Mouse (Mus musculus) retina, postnatal 1 day (tissue): ENCODE measurements around the gene Rapgef2.

Source experiments
- DNase-seq: peaks from one replicate; pipeline ENCODE4 v3.0.0-alpha.2; 2012

Rapgef2 gene

DNA sequence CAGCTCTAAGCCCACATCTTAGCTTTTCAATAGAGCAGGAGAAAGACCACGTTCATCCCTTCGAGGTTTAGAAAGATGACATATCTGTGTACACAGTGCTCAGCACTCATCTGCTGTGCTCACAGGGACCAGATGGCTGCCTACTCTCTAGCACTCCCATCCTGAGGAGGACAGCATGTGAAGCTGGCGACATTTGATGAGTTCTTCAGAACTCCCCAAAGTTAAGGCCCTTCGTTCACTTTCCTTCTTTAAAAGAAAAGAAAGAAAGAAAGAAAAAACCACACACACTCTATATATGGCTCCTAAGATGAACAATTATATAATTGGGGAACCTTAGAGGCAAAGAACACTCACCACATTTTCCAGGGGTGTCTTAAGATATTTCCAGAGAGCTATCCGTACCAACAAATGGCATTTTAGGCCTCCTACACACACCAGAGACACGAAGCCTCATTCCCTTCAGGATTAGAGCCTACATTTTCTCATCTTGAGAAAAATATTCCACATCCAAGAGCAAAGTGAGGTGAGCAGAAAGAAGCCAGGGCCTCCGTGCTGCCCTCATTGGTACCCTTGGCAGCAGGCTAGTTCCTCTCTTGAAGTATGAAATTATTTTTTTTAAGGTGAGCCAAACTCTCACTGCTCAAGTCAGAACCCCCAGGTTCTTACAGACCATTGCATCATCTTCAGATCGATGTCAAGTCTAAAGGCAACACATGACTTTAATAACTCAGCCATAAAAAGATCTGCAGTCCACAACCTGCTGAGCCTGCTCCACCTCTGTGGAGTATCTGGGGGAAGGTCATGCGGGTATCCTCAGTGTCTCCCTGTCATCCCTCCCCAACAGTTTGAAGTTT, 270.5 kb downstream of the Rapgef2 start:
- no peak for DNase-seq
